Mouse (Mus musculus) urinary bladder, postnatal 25 days (tissue): ENCODE data around the gene Plpp1.

Experiments
- DNase-seq: peaks from one replicate; pipeline ENCODE4 v3.0.0; 2022; ENCODE audit warnings: low spot score

The Plpp1 gene

GRCm38 (mm10) chr13:112861825-112862306 lies 61.3 kb downstream of the Plpp1 start:
- no peak for DNase-seq

GRCm38 (mm10) chr13:112862342-112862741 lies 61.8 kb downstream of the Plpp1 start:
- no peak for DNase-seq

- DNase-seq = no peak
Measured at GRCm38 (mm10) chr13:112862978-112863677, 62.5 kb downstream of the Plpp1 start.

GRCm38 (mm10) chr13:112866782-112867181 lies 66.2 kb downstream of the Plpp1 start:
- DNase-seq = no peak

- no peak for DNase-seq
Measured at GRCm38 (mm10) chr13:112867381-112867780, 66.8 kb downstream of the Plpp1 start.

GRCm38 (mm10) chr13:112870039-112870690 lies 69.6 kb downstream of the Plpp1 start:
- no peak for DNase-seq

- no peak for DNase-seq
Measured at GRCm38 (mm10) chr13:112871500-112872266, 71.1 kb downstream of the Plpp1 start.

GRCm38 (mm10) chr13:112887234-112887633 lies 86.6 kb downstream of the Plpp1 start:
- DNase-seq = no peak

- no peak for DNase-seq
Measured at GRCm38 (mm10) chr13:112902176-112902575, 101.6 kb downstream of the Plpp1 start.

- DNase-seq = no peak
Measured at GRCm38 (mm10) chr13:112909663-112910062, 109.1 kb downstream of the Plpp1 start.

GRCm38 (mm10) chr13:112910434-112910833 lies 109.8 kb downstream of the Plpp1 start:
- DNase-seq = no peak
